Mouse (Mus musculus) adipocyte (in vitro differentiated cells): ENCODE data around the gene Atp6v1g2.
A peak's percentile ranks its signal among the peaks of the same experiment; 100 is the strongest.

Experiments used
- DNase-seq: peaks from one replicate; pipeline ENCODE4 v3.0.0-alpha.2; 2016; ENCODE audit warnings: low spot score

Gene Atp6v1g2

GRCm38 (mm10) chr17:35233114-35233980 is at the start of gene Atp6v1g2:
TSS of gene Atp6v1g2 (plus strand) at chr17:35233660.
- peak; percentile 47 for DNase-seq

- DNase-seq = peak; percentile 80
These were observed 47.5 kb upstream of the Atp6v1g2 start for GRCm38 (mm10) chr17:35185639-35186611.

GRCm38 (mm10) chr17:35186681-35187080 is 46.8 kb upstream of the Atp6v1g2 start:
- DNase-seq = no peak

- DNase-seq = no peak
These were observed 46.1 kb upstream of the Atp6v1g2 start for GRCm38 (mm10) chr17:35187345-35187744.

GRCm38 (mm10) chr17:35187959-35188610 is 45.4 kb upstream of the Atp6v1g2 start, which contains the start of gene Lst1:
TSS of gene Lst1 (minus strand) at chr17:35188439.
- no peak for DNase-seq

GRCm38 (mm10) chr17:35189186-35189585 is 44.3 kb upstream of the Atp6v1g2 start:
- DNase-seq = no peak

- no peak for DNase-seq
These were observed 43.4 kb upstream of the Atp6v1g2 start for GRCm38 (mm10) chr17:35190096-35190495.

- no peak for DNase-seq
These were observed 41.7 kb upstream of the Atp6v1g2 start for GRCm38 (mm10) chr17:35191723-35192122.

- no peak for DNase-seq
These were observed 40.5 kb upstream of the Atp6v1g2 start for GRCm38 (mm10) chr17:35192924-35193323.

GRCm38 (mm10) chr17:35193881-35194843 is 39.3 kb upstream of the Atp6v1g2 start, which contains the start of gene Ltb:
TSS of gene Ltb (plus strand) at chr17:35194439.
- DNase-seq = no peak

- no peak for DNase-seq
These were observed 38.4 kb upstream of the Atp6v1g2 start for GRCm38 (mm10) chr17:35194844-35195630.

GRCm38 (mm10) chr17:35195631-35196320 is 37.7 kb upstream of the Atp6v1g2 start:
- DNase-seq = no peak

- no peak for DNase-seq
These were observed 37.2 kb upstream of the Atp6v1g2 start for GRCm38 (mm10) chr17:35196321-35196641.

- DNase-seq = no peak
These were observed 36.3 kb upstream of the Atp6v1g2 start for GRCm38 (mm10) chr17:35197126-35197525.

GRCm38 (mm10) chr17:35198029-35198428 is 35.4 kb upstream of the Atp6v1g2 start:
- no peak for DNase-seq

GRCm38 (mm10) chr17:35198946-35199345 is 34.5 kb upstream of the Atp6v1g2 start:
- DNase-seq = no peak

GRCm38 (mm10) chr17:35200398-35200797 is 33.1 kb upstream of the Atp6v1g2 start:
- DNase-seq = no peak

- DNase-seq = no peak
These were observed 32.3 kb upstream of the Atp6v1g2 start for GRCm38 (mm10) chr17:35201128-35201527.

- no peak for DNase-seq
These were observed 31.7 kb upstream of the Atp6v1g2 start, which contains the start of gene Tnf for GRCm38 (mm10) chr17:35201787-35202186. TSS of gene Tnf (minus strand) at chr17:35202007.
